Mouse (Mus musculus) cerebellum, postnatal 25 days (tissue): ENCODE results near the gene Hid1.
"Not testable (repeated sequence)": the region's sequence is repeated elsewhere in the genome, so short reads cannot be mapped to it uniquely, and the experiment has no call there.

ENCODE experiments used
- DNase-seq, 2 experiments: peaks; one replicate each; pipeline ENCODE4 v3.0.0; 2021; ENCODE audit warnings: mixed read lengths in 2 of 2

Hid1 gene

DNA sequence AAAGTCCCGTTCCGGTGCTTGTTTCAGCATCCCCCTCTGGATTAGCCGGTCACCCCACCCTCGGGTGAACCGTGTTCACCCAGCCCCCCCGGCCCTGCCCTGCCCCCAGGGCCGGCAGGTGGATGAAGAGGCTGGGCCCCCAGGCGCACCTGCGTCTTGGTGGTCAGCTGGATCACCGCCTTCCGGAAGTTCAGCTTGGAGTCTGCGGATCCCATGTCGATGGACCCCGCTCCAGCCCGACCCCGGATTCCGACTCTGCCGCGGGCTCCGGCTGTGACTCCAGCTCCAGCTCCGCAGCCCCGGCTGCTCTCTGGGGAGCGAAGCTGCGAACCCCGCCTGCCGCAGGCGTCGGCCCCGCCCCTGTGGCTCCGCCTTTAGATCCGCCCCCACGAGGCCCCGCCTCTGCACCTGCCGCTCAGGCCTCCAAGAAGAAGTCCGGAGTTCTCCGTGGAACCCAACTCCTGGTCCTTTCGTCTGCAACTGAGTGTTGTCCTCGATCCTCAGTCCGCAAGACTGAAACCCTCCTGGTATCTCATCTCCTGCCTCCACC, at the start of gene Hid1:
Gene Hid1, minus strand, starts transcription at position 362 of the 550 bp plus-strand sequence.
- DNase-seq, result peak; percentile 93 to 95

DNA sequence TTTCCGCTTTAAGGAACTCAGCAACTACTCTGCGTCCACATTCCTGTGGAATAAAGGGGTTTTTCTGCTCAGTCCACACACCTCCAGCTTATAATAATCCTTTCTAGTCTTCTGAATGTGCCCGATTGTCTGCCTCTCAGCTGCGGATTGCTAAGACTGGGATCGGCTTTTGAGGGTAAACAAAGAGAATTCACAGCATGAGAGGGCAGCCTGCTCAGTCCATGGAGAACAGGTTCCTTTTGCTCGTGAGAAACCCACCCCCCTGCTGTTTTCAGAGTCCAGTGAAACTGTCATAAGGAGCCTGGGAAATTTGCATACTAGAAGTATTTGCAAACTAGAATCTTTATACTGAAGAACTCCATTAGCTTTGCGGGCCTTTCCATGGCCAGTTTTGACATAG, 42.0 kb upstream of the Hid1 start:
- DNase-seq, result no peak

DNA sequence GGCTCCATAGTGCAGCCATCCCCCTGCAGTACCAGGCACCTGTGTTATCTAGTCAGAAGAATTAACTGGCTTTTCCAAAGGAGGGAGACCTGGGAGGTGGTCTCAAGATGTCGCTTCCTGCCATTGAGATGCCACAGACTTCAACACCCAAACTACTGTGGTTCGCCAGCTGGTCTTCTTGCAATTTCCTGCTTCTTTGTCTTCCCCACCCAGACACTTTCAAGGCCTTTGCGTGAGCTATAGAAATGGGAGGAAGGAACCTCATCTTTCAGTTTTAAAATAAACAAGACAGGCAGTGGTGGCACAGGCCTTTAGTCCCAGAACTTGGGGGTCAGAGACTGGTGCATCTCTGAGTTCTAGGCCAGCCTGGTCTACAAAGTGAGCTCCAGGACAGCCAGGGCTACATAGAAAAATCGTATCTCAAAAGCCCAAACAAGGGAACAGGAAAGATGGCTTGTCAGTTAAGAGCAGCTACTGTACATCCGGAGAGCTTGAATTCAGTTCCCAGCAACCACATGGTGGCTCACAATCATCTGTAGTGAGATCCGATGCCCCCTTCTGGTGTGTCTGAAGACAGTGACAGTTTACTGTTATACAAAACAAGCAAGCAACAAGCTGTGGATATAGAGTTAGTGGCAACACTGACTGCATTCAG, 40.8 kb upstream of the Hid1 start:
- no peak for DNase-seq

DNA sequence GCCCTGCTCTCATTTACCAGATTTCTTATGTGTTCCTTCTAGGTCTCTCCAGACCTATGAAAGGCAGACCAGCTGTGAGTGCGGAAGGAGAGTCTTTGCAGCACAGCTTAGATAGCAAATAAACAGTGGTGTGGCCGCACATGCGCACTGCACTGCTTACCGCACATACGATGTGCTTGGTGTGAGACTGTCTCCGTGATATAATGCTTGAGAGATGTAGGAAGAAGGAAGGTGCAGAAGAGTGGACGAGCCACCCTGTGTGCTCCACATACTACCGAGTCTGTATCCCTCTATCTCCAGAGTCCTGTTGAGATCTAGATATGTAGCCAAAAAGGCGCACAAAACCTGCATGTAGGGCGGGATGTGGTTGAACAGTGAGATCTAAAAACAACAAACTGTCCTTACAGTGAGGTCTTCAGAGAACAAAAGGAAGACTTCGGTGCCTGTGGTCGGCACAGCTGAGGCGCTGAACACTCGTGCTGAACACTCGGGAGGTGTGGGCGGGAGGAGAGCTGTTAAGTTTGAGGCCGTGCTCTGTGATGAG, 39.4 kb upstream of the Hid1 start:
- DNase-seq, result no peak

DNA sequence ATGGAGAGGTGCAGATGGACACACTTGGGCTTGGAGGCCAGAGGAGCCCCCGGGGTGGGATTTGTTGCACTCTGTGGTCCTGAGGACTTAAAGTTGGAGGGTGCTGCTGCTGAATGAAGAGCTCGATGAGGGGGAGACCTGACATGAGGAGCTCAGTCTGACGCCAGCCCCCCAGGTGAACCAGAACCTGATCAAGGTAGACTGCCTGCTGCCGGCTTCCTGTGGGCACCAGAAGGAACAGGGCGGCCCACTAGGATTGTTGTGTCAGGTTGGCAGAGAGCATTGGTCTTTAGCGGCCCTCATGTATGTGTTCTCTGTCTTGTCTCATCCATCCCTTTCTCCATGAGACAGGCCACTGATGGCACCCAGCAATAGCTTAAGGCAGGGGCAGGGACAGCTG, 38.2 kb upstream of the Hid1 start:
- no peak for DNase-seq

DNA sequence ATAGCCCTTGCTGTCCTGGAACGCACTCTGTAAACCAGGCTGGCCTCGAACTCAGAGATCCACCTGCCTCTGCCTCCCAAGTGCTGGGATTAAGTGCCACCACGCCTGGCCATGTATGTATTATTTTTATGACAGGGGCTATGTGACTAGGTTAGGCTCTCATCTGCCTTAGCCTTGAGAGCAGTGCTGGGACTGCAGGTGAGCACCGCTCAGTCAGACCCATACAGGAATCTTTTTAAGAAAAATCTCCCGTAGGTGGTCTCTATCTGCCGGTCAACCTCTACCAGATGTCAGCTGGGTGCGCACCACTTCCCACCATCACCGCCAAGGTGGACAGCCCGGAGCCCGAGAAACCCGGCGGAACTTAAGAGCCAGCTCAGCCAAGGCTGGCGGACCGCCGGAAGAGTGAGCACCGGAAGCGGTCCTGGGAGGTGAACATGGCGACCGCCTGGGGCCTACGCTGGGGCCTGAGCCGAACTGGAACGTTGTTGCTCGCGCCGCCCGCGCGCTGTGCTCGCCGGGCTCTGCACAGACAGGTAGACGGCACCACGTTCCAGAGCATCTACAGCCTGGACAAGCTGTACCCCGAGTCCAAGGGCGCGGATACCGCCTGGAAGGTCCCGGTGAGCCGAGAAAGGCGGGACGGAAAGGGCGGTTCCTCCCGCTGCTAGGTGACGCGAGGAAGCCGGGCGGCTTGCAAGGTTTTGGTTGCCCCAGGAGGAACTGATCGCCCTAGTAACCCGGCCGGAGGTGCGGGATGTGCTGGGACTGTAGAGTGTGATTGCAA, 36.0 kb upstream of the Hid1 start, which contains the start of gene Mrpl58:
Gene Mrpl58, plus strand, starts transcription at position 415 of the 787 bp plus-strand sequence.
- DNase-seq, result peak; percentile 93 to 94

DNA sequence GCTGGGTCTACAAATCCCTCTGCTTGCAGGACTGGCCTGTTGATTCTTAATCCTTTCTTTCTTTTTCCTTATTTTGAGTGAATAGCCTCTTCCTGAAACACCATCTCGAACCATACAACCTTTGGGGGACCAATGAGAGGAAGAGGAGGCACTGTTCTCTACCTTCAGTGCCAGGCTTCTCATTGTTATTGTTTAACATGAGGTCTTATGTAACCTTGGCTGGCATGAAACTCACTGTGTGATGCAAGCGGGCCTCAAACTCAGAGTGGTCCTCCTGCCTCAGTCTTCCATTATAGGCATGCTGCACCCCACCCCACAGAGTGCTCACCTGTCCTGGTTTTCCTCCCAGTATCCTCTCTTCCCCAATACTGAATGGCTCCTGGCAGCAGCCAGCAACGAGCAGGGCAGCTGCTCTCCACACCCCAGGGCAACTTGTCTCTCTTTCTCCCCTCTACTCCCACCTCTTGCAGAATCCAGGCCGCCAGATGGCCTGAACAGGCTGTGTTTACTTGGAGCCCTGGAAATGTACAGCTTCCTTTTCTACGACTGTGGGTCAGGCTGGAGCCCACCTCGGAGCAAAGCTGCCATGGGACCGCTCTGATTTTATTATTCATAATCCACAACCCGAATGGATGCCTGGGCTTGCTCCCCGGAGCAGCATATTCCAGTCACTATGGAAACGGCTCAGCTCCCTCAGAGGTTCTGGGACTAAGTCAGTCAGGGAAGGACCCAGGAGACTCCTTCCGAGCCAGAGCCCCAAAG, 33.3 kb upstream of the Hid1 start:
- DNase-seq, result peak; percentile 80 to 84

DNA sequence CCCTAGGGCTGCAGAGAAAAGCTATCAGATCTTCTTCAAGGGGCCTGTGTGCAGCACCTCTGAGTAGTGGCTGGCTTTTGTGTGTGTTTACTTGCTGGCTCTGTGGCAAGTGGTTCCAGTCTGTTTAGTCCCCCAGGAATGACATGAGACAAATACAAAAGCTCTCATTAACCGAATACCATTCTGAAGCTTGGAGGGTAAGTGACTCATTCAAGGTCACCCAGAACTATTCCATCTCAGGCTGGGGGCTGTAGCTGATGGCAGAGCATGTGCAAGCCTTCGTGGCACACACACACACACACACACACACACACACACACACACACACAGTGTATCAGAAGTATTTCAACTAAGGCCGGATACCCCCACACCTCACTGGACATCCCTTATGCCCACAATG, 32.6 kb upstream of the Hid1 start:
- no peak for DNase-seq

DNA sequence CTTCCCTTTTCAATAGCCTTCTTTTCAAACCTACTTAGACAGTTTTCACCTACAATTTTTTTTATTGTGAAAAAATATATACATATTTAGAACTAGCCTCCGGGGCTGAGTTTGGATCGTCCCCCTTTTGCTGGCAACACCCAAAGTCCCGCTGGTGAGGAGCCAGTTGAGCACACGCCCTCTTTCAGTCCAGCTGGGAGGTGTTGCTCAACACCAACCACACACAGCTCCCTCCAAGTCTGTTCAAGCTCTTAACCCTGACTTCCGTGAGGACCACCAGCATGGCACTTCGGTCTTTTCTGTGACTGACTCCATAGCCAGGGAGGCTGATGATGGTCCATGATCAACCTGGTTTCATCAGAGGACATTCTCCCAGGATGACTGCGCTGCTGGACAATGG, 30.5 kb upstream of the Hid1 start:
- DNase-seq, result no peak

DNA sequence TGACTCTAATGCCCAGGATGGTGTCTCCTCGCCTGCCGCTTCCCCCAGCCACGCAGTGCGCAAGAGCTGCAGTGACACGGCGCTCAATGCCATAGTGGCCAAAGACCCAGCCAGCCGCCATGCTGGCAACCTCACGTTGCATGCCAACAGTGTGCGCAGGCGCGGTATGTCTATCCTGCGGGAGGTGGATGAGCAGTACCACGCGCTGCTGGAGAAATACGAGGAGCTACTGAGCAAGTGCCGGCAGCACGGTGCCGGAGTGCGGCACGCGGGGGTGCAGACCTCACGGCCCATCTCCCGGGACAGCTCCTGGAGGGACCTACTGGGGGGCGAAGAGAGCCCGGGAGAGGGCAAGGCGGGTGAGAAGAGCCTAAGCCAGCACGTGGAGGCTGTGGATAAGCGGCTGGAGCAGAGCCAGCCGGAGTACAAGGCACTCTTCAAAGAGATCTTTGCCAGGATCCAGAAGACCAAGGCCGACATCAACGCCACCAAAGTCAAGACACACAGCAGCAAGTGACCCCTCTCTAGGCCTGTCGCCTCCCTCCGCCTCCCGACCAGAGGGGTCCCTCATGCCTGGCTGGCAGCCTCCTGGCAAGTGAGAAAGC, 26.3 kb upstream of the Hid1 start:
- DNase-seq, result peak; percentile 84 to 87

DNA sequence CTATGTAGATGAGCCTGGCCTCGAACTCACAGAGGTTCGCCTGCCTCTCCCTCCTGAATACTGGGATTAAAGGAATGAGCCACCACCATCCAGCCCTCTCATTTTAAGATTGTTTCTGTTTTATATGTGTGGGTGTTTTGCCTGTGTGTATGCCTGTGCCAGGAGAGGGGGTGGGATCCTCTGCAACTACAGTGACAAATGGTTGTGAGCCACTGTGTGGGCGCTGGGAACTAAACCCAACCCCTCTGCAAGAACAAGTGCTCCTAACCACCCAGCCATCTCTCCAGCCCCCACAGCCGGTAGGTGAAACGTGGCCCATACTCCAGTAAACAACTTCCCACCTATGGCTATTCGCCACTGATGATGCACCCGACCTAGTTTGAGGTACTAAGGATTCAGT, 23.8 kb upstream of the Hid1 start:
- no peak for DNase-seq

DNA sequence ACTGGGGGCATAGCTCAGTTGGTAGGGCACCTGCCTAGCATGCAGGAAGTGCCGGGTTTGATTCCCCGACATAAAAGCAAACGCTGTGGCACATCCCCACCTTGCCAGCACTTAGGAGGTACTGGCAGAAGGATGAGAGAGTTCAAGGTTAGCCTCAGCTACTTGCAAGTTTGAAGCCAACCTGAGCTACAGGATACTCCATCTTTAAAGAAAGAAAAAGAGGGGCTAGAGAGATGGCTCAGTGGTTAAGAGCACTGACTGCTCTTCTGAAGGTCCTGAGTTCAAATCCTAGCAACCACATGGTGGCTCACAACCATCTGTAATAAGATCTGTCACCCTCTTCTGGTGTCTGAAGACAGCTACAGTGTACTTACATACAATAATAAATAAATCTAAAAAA, 19.3 kb upstream of the Hid1 start:
- DNase-seq, result not testable (repeated sequence)

DNA sequence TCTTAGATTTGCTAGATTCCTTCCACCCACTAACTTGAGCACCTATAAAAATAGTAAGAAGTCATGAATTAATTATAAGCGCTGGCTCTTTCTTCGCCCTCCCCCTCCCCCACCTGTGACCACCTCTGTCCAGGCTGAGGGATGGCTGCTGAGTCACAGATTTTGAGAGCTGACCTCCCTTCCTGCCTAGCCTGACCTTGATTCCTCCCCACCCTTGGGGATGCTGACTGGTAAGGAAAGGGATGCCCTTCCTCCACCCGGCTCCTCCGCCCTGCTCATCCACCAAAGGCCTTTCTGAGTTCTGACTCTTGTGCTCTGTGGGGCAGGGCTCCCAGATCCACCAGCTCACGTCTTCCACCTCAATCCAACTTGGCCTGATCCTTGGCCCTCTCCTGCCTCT, 17.0 kb upstream of the Hid1 start:
- DNase-seq, result no peak

DNA sequence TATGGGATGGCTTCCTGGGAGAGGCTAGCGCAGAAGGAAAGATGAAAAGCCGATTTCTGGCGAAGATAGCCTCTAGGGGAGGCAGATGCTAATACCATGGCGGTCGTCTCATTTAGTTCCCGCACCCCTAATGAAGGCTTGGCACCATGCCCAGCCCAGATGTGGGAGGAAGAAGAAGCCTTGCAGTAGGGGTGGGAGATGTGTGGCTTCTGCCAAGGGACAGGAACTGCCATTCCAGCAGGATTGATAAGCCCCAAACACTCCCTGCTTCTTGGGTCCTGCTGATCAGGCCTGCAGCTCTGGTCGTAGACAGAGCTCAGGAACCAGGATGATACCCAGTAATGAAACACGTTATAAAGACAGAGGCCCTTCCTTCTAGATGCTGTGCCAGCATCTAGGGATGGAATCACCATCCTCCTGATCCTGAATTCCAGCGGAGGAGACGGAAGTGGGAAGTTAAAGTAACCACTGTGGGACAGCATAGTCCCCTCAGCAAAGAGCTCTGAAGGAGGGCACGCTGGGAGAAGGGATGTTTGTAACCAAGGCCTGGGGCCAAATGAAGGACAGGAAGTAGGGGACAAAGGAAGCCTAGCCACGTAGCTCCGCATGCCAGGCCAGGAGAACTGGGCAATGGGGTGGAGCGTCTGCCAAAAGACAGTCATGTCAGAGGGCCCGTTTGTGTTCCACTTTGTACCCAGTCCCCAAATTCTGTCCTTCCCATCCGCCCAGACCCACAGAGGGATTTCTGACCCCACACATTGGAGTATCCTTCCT, 16.3 kb upstream of the Hid1 start:
- no peak for DNase-seq

DNA sequence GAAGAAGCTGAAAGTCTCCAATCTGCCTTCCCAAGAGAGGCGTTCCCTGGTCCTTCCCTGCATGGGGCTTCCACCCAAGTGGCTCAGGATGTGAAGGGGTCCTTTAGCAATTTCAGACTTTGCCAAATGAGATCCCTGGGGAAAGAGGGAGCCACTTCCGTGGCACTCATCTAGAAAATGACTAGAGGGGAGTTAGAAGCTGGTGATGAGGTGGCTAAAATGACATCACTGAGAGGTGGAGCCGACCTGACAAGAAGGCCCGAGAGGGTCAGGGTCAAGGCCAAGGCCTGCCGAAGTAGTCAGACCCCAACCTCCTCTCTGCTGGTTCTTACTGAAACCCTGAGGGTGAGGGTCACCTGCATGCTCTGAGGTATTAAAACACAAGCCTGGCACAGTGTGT, 15.3 kb upstream of the Hid1 start:
- DNase-seq, result peak in 1 of 2 experiments; percentile 50

DNA sequence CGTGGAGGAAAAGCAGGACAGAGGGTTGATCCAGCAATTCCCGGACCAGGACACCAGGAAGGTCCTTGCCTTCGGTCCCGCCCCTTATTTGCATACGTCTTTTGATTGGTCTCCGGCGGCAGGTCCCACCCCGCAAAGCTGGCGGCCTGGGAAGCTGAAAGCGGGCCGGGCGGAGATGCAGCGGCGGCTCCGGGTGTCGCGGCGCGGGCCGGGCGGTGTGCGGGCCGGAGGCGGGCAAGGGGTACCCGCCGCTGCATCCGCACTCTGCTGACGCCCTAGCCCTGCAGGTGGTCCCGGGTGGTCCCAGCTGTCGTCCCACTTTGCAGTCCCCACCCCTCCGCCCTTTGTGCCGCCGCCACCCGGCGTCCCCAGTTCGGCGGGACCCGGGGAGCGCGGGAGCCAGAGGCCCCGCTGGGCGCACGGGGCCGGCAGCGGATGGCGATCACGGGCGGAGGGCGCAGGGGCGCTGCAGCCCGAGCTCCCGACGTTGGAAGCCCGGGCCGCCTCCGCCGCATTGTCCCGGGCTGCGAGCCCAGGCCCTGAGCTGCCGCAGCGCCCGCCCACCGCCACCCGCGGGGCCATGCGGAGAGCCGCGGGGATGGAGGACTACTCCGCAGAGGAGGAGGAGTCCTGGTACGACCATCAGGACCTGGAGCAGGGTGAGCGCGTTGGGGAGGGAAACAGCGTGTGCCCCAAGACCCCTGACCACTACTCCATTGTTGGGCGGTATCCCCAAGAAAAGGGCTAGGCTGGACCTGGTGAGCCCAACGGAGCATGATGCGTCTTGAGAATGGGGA, 14.4 kb upstream of the Hid1 start, which contains the start of gene Cdr2l:
Gene Cdr2l, plus strand, starts transcription at position 174 of the 797 bp plus-strand sequence.
- DNase-seq, result peak; percentile 93 to 96

DNA sequence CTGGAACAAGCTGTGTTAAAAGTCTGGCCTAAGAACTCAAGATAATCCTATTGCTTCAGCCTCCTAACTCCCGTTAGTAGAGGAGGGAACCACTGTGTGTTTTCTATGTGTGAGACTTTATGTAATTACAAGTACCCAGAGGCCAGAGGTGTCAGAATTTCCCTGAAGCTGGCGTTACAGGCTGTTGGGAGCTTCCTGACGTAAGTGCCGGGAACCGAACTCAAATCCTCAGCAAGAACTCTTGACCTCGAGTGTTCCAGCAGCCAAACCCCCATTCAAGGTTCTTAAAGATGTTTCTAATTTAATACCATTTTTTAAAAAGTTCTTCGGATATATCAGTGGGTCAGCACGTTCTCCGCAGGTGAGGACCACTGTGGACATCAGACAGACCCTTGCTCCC, 13.7 kb upstream of the Hid1 start:
- no peak for DNase-seq

DNA sequence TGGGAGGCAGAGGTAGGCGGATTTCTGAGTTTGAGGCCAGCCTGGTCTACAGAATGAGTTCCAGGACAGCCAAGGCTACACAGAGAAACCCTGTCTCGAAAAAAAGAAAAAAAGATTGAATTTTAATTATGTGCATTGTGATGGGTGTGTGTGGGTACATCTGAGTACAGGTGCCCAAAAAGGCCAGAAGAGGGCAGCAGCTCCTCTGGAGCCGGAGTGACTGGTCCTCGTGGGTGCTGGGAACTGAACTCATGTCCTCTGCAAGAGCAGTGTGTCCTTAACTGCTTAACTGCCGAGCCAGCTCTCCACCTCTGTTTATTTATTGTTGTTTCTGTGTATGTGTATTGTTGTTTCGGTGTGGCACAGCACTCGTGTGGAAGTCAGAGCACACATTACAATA, 10.3 kb upstream of the Hid1 start:
- no peak for DNase-seq

DNA sequence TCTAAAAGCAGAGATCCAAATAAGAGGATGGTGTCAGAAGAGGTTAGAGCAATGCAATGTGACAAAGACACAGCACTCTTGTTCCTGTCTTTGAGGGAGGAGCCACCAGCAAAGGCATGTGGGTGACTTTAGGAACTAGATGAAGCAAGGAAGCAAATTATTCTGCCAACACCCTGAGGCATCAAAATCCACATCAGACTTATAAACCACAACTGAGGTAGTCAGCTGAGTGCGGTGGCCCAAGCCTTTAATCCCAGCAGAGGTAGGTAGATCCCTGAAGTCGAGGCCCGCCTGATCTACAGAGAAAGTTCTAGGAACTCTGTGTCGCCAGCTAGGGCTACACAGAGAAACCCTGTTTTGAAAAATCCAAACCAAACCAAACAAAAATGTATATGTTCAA, 9.7 kb upstream of the Hid1 start:
- DNase-seq, result no peak

DNA sequence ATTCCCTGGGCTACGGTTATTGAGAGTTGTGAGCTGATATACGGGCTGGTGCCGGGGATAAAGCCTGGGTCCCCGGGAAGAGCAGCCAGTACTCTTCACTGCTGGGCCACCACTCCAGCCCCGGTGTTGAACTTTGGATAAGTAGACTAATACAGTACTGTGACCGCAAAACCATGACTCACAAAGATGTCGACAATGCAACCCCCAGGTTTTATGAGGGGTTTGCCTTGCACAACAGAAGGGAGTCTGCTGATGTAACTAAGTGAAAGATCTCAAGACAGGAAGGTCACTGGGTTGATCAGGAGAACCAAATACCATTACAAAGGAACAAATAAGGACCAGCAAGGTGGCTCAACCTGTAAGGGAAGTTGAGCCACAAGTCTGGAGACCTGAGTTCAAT, 9.2 kb upstream of the Hid1 start:
- no peak for DNase-seq
